Mouse (Mus musculus) heart, adult 10 weeks (tissue): ENCODE results near the gene Scarf2. TPM values are rescaled to one million over a fixed set of nuclear protein-coding genes. Genes with fewer than 3 reads are reported as not detected.

ENCODE experiments used
- polyA plus RNA-seq: library from polyadenylated mRNA; stranded (reverse); fragments of 350-450 nt; fragmentation: Illumina TruSeq; extraction: RNeasy Lipid Tissue Mini Kit (QIAGEN cat#74804); gene quantifications from one replicate; pipeline ENCODE4 v1.2.3, GENCODE M21; 2014; ENCODE audit warnings: low read depth, low replicate concordance

Scarf2 gene
- polyA plus RNA-seq: 5.2 TPM

DNA sequence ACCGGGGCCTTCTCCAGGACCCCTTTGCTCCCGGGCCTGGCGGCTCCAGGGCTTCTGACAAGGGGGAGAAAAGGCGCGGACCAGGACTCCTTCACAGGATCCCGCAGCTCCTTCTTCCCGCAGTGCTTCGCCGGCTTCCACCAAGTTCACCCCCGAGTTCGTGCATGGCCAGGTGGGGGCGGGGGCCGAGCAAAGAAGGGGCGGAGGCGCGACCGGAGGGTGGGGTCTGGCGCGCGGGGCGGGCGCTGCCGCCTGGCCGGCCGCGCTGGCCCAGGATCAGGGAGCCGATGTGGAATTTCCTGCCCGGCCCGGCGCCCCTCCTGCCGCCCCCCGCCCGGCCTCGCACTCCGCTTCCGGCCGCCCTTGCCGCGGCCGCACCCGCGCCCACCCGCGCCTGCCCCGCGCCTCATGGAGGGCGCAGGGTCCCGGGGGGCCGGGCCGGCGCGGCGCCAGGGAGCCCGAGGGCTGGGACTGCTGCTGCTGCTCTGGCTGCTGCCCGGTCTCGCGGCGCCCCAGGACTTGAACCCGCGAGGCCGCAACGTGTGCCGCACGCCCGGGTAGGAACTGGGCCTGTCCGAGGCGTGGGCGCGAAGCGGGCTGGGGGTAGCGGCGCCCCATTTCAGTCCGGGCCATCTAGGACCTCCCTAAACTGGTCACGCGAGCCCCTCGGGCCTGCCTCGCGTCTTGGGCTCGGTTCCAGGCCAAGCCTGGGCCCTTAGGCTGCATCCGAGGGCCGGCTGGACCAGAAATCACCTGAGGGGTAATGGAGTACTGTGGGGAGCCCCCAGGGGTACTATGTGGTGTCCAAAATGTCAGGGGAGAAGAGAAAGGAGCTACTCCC, at the start of gene Scarf2:
Gene Scarf2 (plus strand): TSS at position 312 of the 841 bp plus-strand sequence.

DNA sequence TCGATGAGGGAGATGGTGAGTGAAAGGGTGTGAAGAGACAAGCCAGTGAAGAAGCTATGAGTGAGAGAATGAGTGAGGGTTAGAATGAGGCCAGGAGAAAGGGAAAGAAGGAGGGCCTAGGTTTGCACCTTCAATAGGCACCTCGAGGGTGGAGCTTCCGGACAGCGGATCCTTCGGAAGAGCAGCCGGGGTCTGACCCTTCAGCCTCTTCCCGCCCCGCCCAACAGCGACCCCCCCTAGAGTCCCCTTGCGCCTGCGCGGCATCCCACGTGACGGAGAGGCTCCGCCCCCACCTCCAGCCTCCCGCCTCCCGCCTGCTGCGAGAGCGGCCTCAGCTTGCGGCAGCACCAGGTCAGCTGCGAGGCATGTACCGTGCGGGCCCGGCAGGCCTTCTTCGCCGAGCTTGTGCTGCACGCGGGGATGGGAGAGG, 37.7 kb upstream of the Scarf2 start, which contains the start of gene Klhl22:
Gene Klhl22 (plus strand): TSS at position 275 of the 430 bp plus-strand sequence.

DNA sequence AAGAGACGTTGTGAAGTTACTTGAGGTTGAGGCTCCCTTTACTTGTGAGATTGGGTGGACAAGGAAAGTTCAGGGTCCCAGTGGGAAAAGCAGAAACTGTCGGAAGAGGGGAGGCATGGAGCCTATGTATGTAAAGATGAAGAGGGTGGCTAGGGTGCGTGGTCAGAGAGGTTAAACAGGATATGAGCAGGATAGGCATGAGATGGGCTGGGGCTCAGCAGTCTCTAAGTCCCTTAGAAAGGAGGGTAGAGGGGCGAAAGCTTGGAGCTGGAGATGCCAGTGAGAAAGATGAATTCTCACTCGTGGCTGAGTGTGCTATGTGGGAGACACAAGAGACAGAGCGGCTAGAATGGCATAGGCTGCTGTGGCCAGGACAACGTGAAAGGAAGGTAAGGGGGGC, 35.7 kb downstream of the Scarf2 start, which contains the start of gene B830017H08Rik:
Gene B830017H08Rik (plus strand): TSS at position 301 of the 400 bp plus-strand sequence.

DNA sequence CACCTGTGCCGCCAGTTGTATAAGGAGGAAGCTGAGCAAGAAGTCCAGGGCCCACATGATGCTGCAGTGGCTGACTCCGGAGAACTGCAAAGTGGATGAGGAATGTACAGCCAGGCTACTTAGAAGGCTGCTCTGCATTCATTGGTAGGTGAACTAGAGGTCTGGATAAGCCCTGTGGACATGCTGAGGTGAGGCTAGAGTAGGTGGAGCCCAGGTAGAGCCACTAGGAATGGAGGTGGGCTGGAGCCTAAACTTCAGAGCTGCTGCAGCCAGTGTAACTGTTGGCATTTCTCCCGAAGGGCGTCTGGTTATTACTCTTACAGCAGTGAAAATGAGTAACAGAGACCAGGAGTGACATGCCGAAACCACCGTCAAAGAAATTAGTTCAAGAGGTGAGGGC, 41.0 kb downstream of the Scarf2 start, which contains the start of gene Car15:
Gene Car15 (minus strand): TSS at position 314 of the 400 bp plus-strand sequence.

Other genes starting within 250 kb of the Scarf2 start
- gene Lrrc74b, start 236.0 kb upstream of the Scarf2 start, polyA plus RNA-seq: not detected
- gene P2rx6, start 235.4 kb upstream of the Scarf2 start, polyA plus RNA-seq: 2.9 TPM
- gene Slc7a4, start 214.1 kb upstream of the Scarf2 start, polyA plus RNA-seq: 2.7 TPM
- 16.5 TPM for gene Smpd4, start 177.9 kb upstream of the Scarf2 start, polyA plus RNA-seq
- gene Ccdc74a, start 150.8 kb upstream of the Scarf2 start, polyA plus RNA-seq: 0.60 TPM
- 26.7 TPM for gene Med15, start 64.4 kb upstream of the Scarf2 start, polyA plus RNA-seq
- 27.5 TPM for gene Klhl22, start 37.7 kb upstream of the Scarf2 start, polyA plus RNA-seq
- not detected for gene B830017H08Rik, start 35.8 kb downstream of the Scarf2 start, polyA plus RNA-seq
- 4.0 TPM for gene Car15, start 41.1 kb downstream of the Scarf2 start, polyA plus RNA-seq
- gene Gm20518, start 94.4 kb downstream of the Scarf2 start, polyA plus RNA-seq: 0.45 TPM
- 0.16 TPM for gene Tssk1, start 96.9 kb downstream of the Scarf2 start, polyA plus RNA-seq
- gene Dgcr2, start 101.3 kb downstream of the Scarf2 start, polyA plus RNA-seq: 39.0 TPM
- gene Tssk2, start 101.4 kb downstream of the Scarf2 start, polyA plus RNA-seq: not detected
- 12.4 TPM for gene Ess2, start 114.1 kb downstream of the Scarf2 start, polyA plus RNA-seq
- not detected for gene Gsc2, start 117.8 kb downstream of the Scarf2 start, polyA plus RNA-seq
- 10.5 TPM for gene Slc25a1, start 130.9 kb downstream of the Scarf2 start, polyA plus RNA-seq
- gene Vpreb2, start 183.1 kb downstream of the Scarf2 start, polyA plus RNA-seq: not detected